In genomic region chr14:92016991-92017390, GRCm38 (mm10) we compare ENCODE assay signal across 20 mouse cellular contexts.
A peak's percentile ranks its signal among the peaks of the same experiment; 100 is the strongest.
DNase-seq lines count a peak whose midpoint lies in the region; ATAC-seq and TF ChIP-seq lines count a peak whose summit lies in the region.
"Had no signal": no experiment of that assay in that cellular context is flagged by ENCODE, and none has a peak within 500 bp of the region (broad histone marks: within the 10 kb centered on the region; RNA-seq: fewer than 3 reads in every experiment).

No protein-coding gene starts in this region.

- no peak overlapping the region for H3K9ac ChIP-seq in kidney, embryonic 15.5 days
- no peak overlapping the region for H3K9ac ChIP-seq in liver, adult 2 months (ENCODE audit: low read depth, low read length)
- H3K9ac ChIP-seq in liver, postnatal 0 days (replicated peaks): no peak overlapping the region
- no peak overlapping the region for H3K9ac ChIP-seq in midbrain, embryonic 11.5 days (ENCODE audit: low read length)
- H3K9ac ChIP-seq: heart, embryonic 15.5 days; hindbrain, embryonic 14.5 days had no signal

- no peak for TF ChIP-seq POLR2A in liver, adult 2 months (IDR thresholded peaks at IDR 0.05; ENCODE audit: extremely low read depth, insufficient read depth, low read length)

- no peaks in the 10 kb centered on the region for H3K4me1 ChIP-seq in kidney, embryonic 15.5 days
- no peaks in the 10 kb centered on the region for H3K4me1 ChIP-seq in liver, adult 2 months (ENCODE audit: control insufficient read depth, insufficient read depth, low read length)
- H3K4me1 ChIP-seq in liver, postnatal 0 days (ENCODE audit: insufficient read depth): no peaks in the 10 kb centered on the region
- no peaks in the 10 kb centered on the region for H3K4me1 ChIP-seq in midbrain, embryonic 11.5 days (ENCODE audit: control insufficient read depth, insufficient read depth, low read length)
- H3K4me1 ChIP-seq: embryonic facial prominence, embryonic 10.5 days; forebrain, embryonic 10.5 days; heart, embryonic 15.5 days; hindbrain, embryonic 10.5 days had no signal

- peak; percentile 6 for DNase-seq in kidney, adult 18-20 months
- peak; percentile 73 for DNase-seq in liver, adult 2 months (ENCODE audit: extremely low read depth, low read depth, low spot score)
- no peak for DNase-seq in liver, postnatal 0 days
- DNase-seq in kidney, postnatal 14 days: peak; percentile 10
- DNase-seq in midbrain, embryonic 11.5 days (ENCODE audit: low spot score, missing footprints): no peak
- no peak for DNase-seq in right cerebral cortex, postnatal 25 days
- DNase-seq: adrenal gland, adult 8-10 months; cerebellum, adult 2 months; cerebellum, postnatal 10 days; gastrocnemius, postnatal 10 days; heart, adult 2 months; heart, postnatal 14 days had no signal

- H3K9me3 ChIP-seq in kidney, embryonic 15.5 days (replicated peaks): no peaks in the 10 kb centered on the region
- H3K9me3 ChIP-seq in liver, postnatal 0 days (ENCODE audit: low read length): no peaks in the 10 kb centered on the region
- H3K9me3 ChIP-seq in midbrain, embryonic 11.5 days (ENCODE audit: control insufficient read depth, low read length): no peaks in the 10 kb centered on the region
- H3K9me3 ChIP-seq: embryonic facial prominence, embryonic 10.5 days; forebrain, embryonic 10.5 days; heart, embryonic 15.5 days; hindbrain, embryonic 10.5 days had no signal

- no peaks in the 10 kb centered on the region for H3K27me3 ChIP-seq in kidney, embryonic 15.5 days
- no peaks in the 10 kb centered on the region for H3K27me3 ChIP-seq in liver, adult 2 months (ENCODE audit: control insufficient read depth, insufficient read depth, low read length)
- no peaks in the 10 kb centered on the region for H3K27me3 ChIP-seq in liver, postnatal 0 days (ENCODE audit: insufficient read depth, low read length)
- H3K27me3 ChIP-seq in midbrain, embryonic 11.5 days (ENCODE audit: control insufficient read depth, insufficient read depth, low read length): no peaks in the 10 kb centered on the region
- H3K27me3 ChIP-seq: heart, embryonic 15.5 days had no signal

- no peak for ATAC-seq in kidney, embryonic 15.5 days (replicated peaks; ENCODE audit: low FRiP score)
- no peak for ATAC-seq in liver, postnatal 0 days
- ATAC-seq in midbrain, embryonic 11.5 days (ENCODE audit: low FRiP score): no peak
- ATAC-seq: forebrain, embryonic 16.5 days had no signal

- no peaks in the 10 kb centered on the region for H3K36me3 ChIP-seq in kidney, embryonic 15.5 days
- H3K36me3 ChIP-seq in liver, adult 2 months (ENCODE audit: control insufficient read depth, insufficient read depth, low read length): no peaks in the 10 kb centered on the region
- no peaks in the 10 kb centered on the region for H3K36me3 ChIP-seq in liver, postnatal 0 days (replicated peaks; ENCODE audit: insufficient read depth, low read length)
- no peaks in the 10 kb centered on the region for H3K36me3 ChIP-seq in midbrain, embryonic 11.5 days (ENCODE audit: control insufficient read depth, insufficient read depth, low read length)
- H3K36me3 ChIP-seq: embryonic facial prominence, embryonic 10.5 days; forebrain, embryonic 10.5 days; heart, embryonic 15.5 days; hindbrain, embryonic 10.5 days had no signal

- no peak overlapping the region for H3K4me2 ChIP-seq in kidney, embryonic 15.5 days
- no peak overlapping the region for H3K4me2 ChIP-seq in liver, postnatal 0 days (ENCODE audit: low read depth, low read length)
- H3K4me2 ChIP-seq in midbrain, embryonic 11.5 days: no peak overlapping the region
- H3K4me2 ChIP-seq: heart, embryonic 11.5 days; heart, embryonic 15.5 days; hindbrain, embryonic 14.5 days had no signal

- no peaks in the 10 kb centered on the region for H3K79me2 ChIP-seq in liver, adult 2 months (ENCODE audit: control insufficient read depth, insufficient read depth, low read length)

- no peak for TF ChIP-seq CTCF in liver, adult 2 months (IDR thresholded peaks at IDR 0.05; ENCODE audit: low read depth, low read length)
- TF ChIP-seq CTCF in liver, postnatal 0 days (IDR thresholded peaks at IDR 0.05; ENCODE audit: low read depth): no peak

- H3K4me3 ChIP-seq in kidney, embryonic 15.5 days (replicated peaks): no peak overlapping the region
- no peak overlapping the region for H3K4me3 ChIP-seq in liver, adult 2 months (ENCODE audit: insufficient read depth, low read depth, low read length)
- H3K4me3 ChIP-seq in liver, postnatal 0 days (ENCODE audit: low read depth, low read length): no peak overlapping the region
- no peak overlapping the region for H3K4me3 ChIP-seq in midbrain, embryonic 11.5 days (ENCODE audit: low read depth, low read length)
- H3K4me3 ChIP-seq: embryonic facial prominence, embryonic 10.5 days; forebrain, embryonic 10.5 days; heart, adult 2 months; heart, embryonic 15.5 days; hindbrain, embryonic 10.5 days had no signal

- no peak for TF ChIP-seq EP300 in liver, postnatal 0 days (IDR thresholded peaks at IDR 0.05; ENCODE audit: low read depth)

- no peak overlapping the region for H3K27ac ChIP-seq in kidney, embryonic 15.5 days
- H3K27ac ChIP-seq in liver, adult 2 months (replicated peaks; ENCODE audit: insufficient read depth, low read depth, low read length): no peak overlapping the region
- no peak overlapping the region for H3K27ac ChIP-seq in liver, postnatal 0 days (ENCODE audit: low read depth)
- H3K27ac ChIP-seq in midbrain, embryonic 11.5 days (ENCODE audit: low read depth, low read length): no peak overlapping the region
- H3K27ac ChIP-seq: embryonic facial prominence, embryonic 10.5 days; forebrain, embryonic 10.5 days; heart, adult 2 months; heart, embryonic 15.5 days; hindbrain, embryonic 10.5 days; hindbrain, embryonic 14.5 days had no signal

Comparison
In these comparisons a context has a peak if more than half of its experiments do, and no peak if none do; other contexts are left out.
1. DNase-seq: peak in kidney, adult 18-20 months (single experiment), liver, adult 2 months (single experiment) and kidney, postnatal 14 days (single experiment); none in liver, postnatal 0 days (single experiment), midbrain, embryonic 11.5 days (single experiment) and right cerebral cortex, postnatal 25 days (single experiment).